Mouse (Mus musculus): ENCODE data around the gene Nxph2. TPM values are rescaled to one million over a fixed set of nuclear protein-coding genes. Genes with fewer than 3 reads are reported as not detected.
"Not testable (repeated sequence)": the region's sequence is repeated elsewhere in the genome, so short reads cannot be mapped to it uniquely, and the experiment has no call there.

The Nxph2 gene
- polyA plus RNA-seq (2015; fragmentation: Nextera tagmentation; extraction: Ambion mirVana), result 0.25 and 0.37 TPM in 2 replicates

DNA sequence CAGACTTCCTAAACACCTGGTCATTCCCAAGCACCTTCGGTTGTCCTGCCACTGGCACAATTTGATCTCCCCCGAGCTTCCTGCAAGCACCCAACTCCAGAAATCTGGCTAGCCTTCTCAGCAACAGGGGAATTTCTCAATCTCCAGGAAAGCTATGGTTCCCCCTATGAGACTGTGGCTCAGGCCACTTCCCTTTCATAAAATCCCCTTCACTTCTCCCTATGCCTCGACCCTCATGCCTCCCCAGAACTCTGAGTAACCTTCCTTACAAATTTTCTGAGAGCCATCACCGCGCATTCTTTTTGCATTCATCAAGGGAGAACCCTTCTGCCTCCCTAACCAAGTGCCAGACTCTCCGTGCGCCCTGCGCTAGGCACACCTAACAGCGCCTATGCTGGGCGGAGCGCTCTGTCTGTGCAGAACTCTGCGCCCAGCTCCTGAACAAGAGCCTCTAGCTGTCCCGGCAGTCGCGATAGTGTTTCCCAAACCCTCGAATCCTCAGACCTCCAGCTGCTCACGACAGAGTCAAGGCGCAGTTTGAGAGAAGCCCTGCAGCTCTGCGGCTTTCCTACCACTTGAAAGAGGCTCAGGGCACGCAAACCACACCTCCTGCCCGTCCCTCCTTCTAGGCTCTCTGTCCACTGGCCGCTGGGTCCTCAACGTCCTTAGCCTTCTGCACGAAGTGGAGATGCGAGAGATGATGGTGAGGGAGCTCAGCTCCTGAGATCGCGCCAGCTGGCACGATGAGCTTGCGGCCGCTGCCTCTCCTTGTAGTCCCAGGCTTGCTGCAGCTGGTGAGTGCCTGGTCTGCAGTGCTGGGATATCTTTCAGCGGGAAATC is at the start of gene Nxph2:
Gene Nxph2 (plus strand): TSS at position 501 of the 840 bp plus-strand sequence.
- peak within 1 kb of the TSS; percentile 51 for H3K4me2 ChIP-seq (ENCODE audit: low read depth, low read length)
- H3K9me3 ChIP-seq (replicated peaks; ENCODE audit: control insufficient read depth, low read length), result no peaks in the 10 kb centered on the region
- no peak within 1 kb of the TSS for H3K9ac ChIP-seq (ENCODE audit: low read length)
- H3K27me3 ChIP-seq (ENCODE audit: control insufficient read depth, insufficient read depth, low read length), result peaks cover 12% of the 10 kb centered on the region
- H3K27ac ChIP-seq (ENCODE audit: low read length), result no peak within 1 kb of the TSS
- H3K36me3 ChIP-seq (ENCODE audit: control insufficient read depth, insufficient read depth, low read length), result no peaks in the 10 kb centered on the region
- no peaks in the 10 kb centered on the region for H3K4me1 ChIP-seq (ENCODE audit: control insufficient read depth, insufficient read depth, low read length)
- WGBS, result 3% methylated on average over 31 of the region's 31 CpGs
- ATAC-seq (ENCODE audit: insufficient read depth, low FRiP score), result no peak; the same call in 1 of the 2 replicates
- peak within 1 kb of the TSS; percentile 32 for H3K4me3 ChIP-seq (replicated peaks; ENCODE audit: low read length)

- not testable (repeated sequence) for H3K9me3 ChIP-seq (replicated peaks; ENCODE audit: control insufficient read depth, low read length); H3K36me3 ChIP-seq (ENCODE audit: control insufficient read depth, insufficient read depth, low read length); H3K4me1 ChIP-seq (ENCODE audit: control insufficient read depth, insufficient read depth, low read length); H3K27me3 ChIP-seq (ENCODE audit: control insufficient read depth, insufficient read depth, low read length); H3K27ac ChIP-seq (ENCODE audit: low read length); H3K4me3 ChIP-seq (replicated peaks; ENCODE audit: low read length); ATAC-seq (ENCODE audit: insufficient read depth, low FRiP score); H3K4me2 ChIP-seq (ENCODE audit: low read depth, low read length); H3K9ac ChIP-seq (ENCODE audit: low read length)
- WGBS, result 47% methylated on average over 19 of the region's 19 CpGs
These were observed 30.1 kb upstream of the Nxph2 start for GRCm38 (mm10) chr2:23290991-23291390.

DNA sequence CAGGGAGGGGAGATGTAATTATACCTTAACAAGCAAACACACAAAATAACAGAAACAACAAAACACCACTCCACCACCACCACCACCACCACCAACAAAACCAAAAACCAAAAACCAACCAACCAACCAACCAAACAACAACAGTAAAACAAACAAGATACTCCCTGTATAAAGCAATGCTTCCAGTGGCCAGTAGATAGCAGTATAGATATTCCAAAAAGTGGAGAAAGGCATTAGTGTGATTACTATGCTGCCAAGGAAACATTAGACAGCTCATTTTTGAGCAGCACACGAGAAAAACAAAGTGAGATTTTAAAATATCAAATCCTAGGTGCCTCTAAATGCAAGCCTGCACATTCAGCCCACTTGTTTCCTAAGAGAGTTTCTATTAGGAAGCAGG is 6.2 kb upstream of the Nxph2 start:
- H3K36me3 ChIP-seq (ENCODE audit: control insufficient read depth, insufficient read depth, low read length), result no peaks in the 10 kb centered on the region
- H3K27me3 ChIP-seq (ENCODE audit: control insufficient read depth, insufficient read depth, low read length), result no peaks in the 10 kb centered on the region
- WGBS, result 0% methylated on average over 1 of the region's 1 CpGs
- no peak overlapping the region for H3K27ac ChIP-seq (ENCODE audit: low read length)
- no peak overlapping the region for H3K4me2 ChIP-seq (ENCODE audit: low read depth, low read length)
- H3K9me3 ChIP-seq (replicated peaks; ENCODE audit: control insufficient read depth, low read length), result no peaks in the 10 kb centered on the region
- no peak overlapping the region for H3K4me3 ChIP-seq (replicated peaks; ENCODE audit: low read length)
- ATAC-seq (ENCODE audit: insufficient read depth, low FRiP score), result no peak
- no peak overlapping the region for H3K9ac ChIP-seq (ENCODE audit: low read length)
- H3K4me1 ChIP-seq (ENCODE audit: control insufficient read depth, insufficient read depth, low read length), result no peaks in the 10 kb centered on the region

Other genes with a start within 250 kb of the Nxph2 start
- gene Mastl, start 165.2 kb upstream of the Nxph2 start, polyA plus RNA-seq (2015; fragmentation: Nextera tagmentation; extraction: Ambion mirVana), result 8.2 and 10.1 TPM in 2 replicates
- gene Yme1l1, start 164.9 kb upstream of the Nxph2 start, polyA plus RNA-seq (2015; fragmentation: Nextera tagmentation; extraction: Ambion mirVana), result 72.1 and 73.4 TPM in 2 replicates
- not detected in 2 replicates for gene 4931423N10Rik, start 113.8 kb upstream of the Nxph2 start, polyA plus RNA-seq (2015; fragmentation: Nextera tagmentation; extraction: Ambion mirVana)